11 mouse cellular contexts compared by ENCODE assay signal in the genomic region with DNA sequence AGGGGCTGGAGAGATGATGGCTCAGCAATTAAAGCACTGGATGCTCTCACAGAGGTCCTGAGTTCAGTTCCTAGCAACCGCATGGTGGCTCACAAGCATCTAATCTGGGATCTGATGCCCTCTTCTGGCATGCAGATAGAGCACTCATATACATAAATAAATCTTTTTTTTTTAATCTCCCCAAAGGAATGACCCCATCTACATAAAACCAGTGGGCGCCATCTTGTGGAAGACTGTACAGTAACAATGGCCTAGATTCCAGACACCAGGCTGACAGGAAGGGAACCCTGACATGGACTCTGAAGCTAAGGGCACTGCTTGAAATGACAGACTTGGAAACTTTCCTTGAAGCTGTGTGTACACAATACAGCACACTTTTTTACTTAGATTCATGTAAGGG. TPM values are rescaled to one million over a fixed set of nuclear protein-coding genes. Genes with fewer than 3 reads are reported as not detected.
DNase-seq lines count a peak whose midpoint lies in the region; ATAC-seq and TF ChIP-seq lines count a peak whose summit lies in the region.
"Had no signal": no experiment of that assay in that cellular context is flagged by ENCODE, and none has a peak within 500 bp of the region (broad histone marks: within the 10 kb centered on the region; RNA-seq: fewer than 3 reads in every experiment).

No protein-coding gene starts in this region.

- H3K9ac ChIP-seq in forebrain, embryonic 16.5 days (replicated peaks; ENCODE audit: low read depth, low read length) = no peak overlapping the region
- no peak overlapping the region for H3K9ac ChIP-seq in liver, postnatal 0 days (replicated peaks)
- H3K9ac ChIP-seq in neural tube, embryonic 15.5 days (replicated peaks) = no peak overlapping the region

- no peak for TF ChIP-seq EP300 in liver, postnatal 0 days (IDR thresholded peaks at IDR 0.05; ENCODE audit: low read depth)

- H3K27ac ChIP-seq in forebrain, embryonic 10.5 days = peak overlapping the region; percentile 60; the same call in 1 of the 2 replicates
- no peak overlapping the region for H3K27ac ChIP-seq in forebrain, embryonic 16.5 days (ENCODE audit: low read length)
- H3K27ac ChIP-seq in liver, postnatal 0 days (ENCODE audit: low read depth) = no peak overlapping the region
- H3K27ac ChIP-seq in neural tube, embryonic 15.5 days (replicated peaks) = no peak overlapping the region
- H3K27ac ChIP-seq: heart, embryonic 10.5 days had no signal

- H3K36me3 ChIP-seq in forebrain, embryonic 10.5 days (replicated peaks) = no peaks in the 10 kb centered on the region
- no peaks in the 10 kb centered on the region for H3K36me3 ChIP-seq in forebrain, embryonic 16.5 days (ENCODE audit: control insufficient read depth, insufficient read depth)
- no peaks in the 10 kb centered on the region for H3K36me3 ChIP-seq in liver, postnatal 0 days (replicated peaks; ENCODE audit: insufficient read depth, low read length)
- H3K36me3 ChIP-seq in neural tube, embryonic 15.5 days = no peaks in the 10 kb centered on the region
- H3K36me3 ChIP-seq: heart, embryonic 10.5 days had no signal

- peak; percentile 43 for TF ChIP-seq CTCF in liver, postnatal 0 days (IDR thresholded peaks at IDR 0.05; ENCODE audit: low read depth)

- ATAC-seq in forebrain, embryonic 16.5 days = no peak
- no peak for ATAC-seq in liver, postnatal 0 days
- no peak for ATAC-seq in neural tube, embryonic 15.5 days (ENCODE audit: low FRiP score)

- H3K27me3 ChIP-seq in forebrain, embryonic 10.5 days (ENCODE audit: poor library complexity, severe bottlenecking) = no peaks in the 10 kb centered on the region
- H3K27me3 ChIP-seq in forebrain, embryonic 16.5 days (replicated peaks; ENCODE audit: control insufficient read depth, insufficient read depth, low read length) = no peaks in the 10 kb centered on the region
- no peaks in the 10 kb centered on the region for H3K27me3 ChIP-seq in liver, postnatal 0 days (ENCODE audit: insufficient read depth, low read length)
- no peaks in the 10 kb centered on the region for H3K27me3 ChIP-seq in neural tube, embryonic 15.5 days (replicated peaks)

- no peak for DNase-seq in forebrain, embryonic 10.5 days (ENCODE audit: extremely low spot score, low spot score)
- no peak for DNase-seq in liver, postnatal 0 days
- DNase-seq in liver = no peak
- DNase-seq in brain, adult 2 months (ENCODE audit: low read depth, low spot score) = peak; percentile 47
- peak; percentile 69 for DNase-seq in retina, embryonic 14.5 days (ENCODE audit: low spot score)
- no peak for DNase-seq in right cerebral cortex, adult 18-20 months
- DNase-seq: layer of hippocampus, adult 9-11 months; right cerebral cortex, postnatal 25 days had no signal

- no peak overlapping the region for H3K4me3 ChIP-seq in forebrain, embryonic 10.5 days
- no peak overlapping the region for H3K4me3 ChIP-seq in forebrain, embryonic 16.5 days (replicated peaks; ENCODE audit: low read length)
- H3K4me3 ChIP-seq in liver, postnatal 0 days (ENCODE audit: low read depth, low read length) = no peak overlapping the region
- no peak overlapping the region for H3K4me3 ChIP-seq in neural tube, embryonic 15.5 days (replicated peaks)
- H3K4me3 ChIP-seq: heart, embryonic 10.5 days had no signal

- no peaks in the 10 kb centered on the region; the same call in 1 of the 2 replicates for H3K9me3 ChIP-seq in forebrain, embryonic 10.5 days
- H3K9me3 ChIP-seq in forebrain, embryonic 16.5 days (ENCODE audit: control insufficient read depth, low read length) = no peaks in the 10 kb centered on the region
- no peaks in the 10 kb centered on the region for H3K9me3 ChIP-seq in liver, postnatal 0 days (ENCODE audit: low read length)
- H3K9me3 ChIP-seq in neural tube, embryonic 15.5 days (replicated peaks) = no peaks in the 10 kb centered on the region
- H3K9me3 ChIP-seq: heart, embryonic 10.5 days had no signal

- 88% methylated on average over 2 of the region's 2 CpGs for WGBS in forebrain, embryonic 10.5 days
- 89% methylated on average over 2 of the region's 2 CpGs for WGBS in forebrain, embryonic 16.5 days
- WGBS in liver, postnatal 0 days (ENCODE audit: insufficient replicate concordance) = 79% methylated on average over 2 of the region's 2 CpGs
- 88% methylated on average over 2 of the region's 2 CpGs for WGBS in neural tube, embryonic 15.5 days

- H3K4me2 ChIP-seq in forebrain, embryonic 16.5 days (ENCODE audit: low read length) = no peak overlapping the region
- H3K4me2 ChIP-seq in liver, postnatal 0 days (ENCODE audit: low read depth, low read length) = no peak overlapping the region
- H3K4me2 ChIP-seq in neural tube, embryonic 15.5 days = no peak overlapping the region

- peaks cover 17% of the 10 kb centered on the region for H3K4me1 ChIP-seq in forebrain, embryonic 10.5 days
- peaks cover 7% of the 10 kb centered on the region for H3K4me1 ChIP-seq in forebrain, embryonic 16.5 days (replicated peaks; ENCODE audit: control insufficient read depth, insufficient read depth, low read length)
- H3K4me1 ChIP-seq in liver, postnatal 0 days (ENCODE audit: insufficient read depth) = peaks cover 3% of the 10 kb centered on the region; the same call in 1 of the 2 replicates
- H3K4me1 ChIP-seq in neural tube, embryonic 15.5 days = peaks cover 9% of the 10 kb centered on the region
- H3K4me1 ChIP-seq: heart, embryonic 10.5 days had no signal

RNA-seq across cellular contexts. Expression of a gene that starts 1.2 kb away (rescaled TPM):
- polyA plus RNA-seq in forebrain, embryonic 10.5 days (2016; fragmentation: Nextera tagmentation; extraction: Ambion mirVana) = not detected in 2 replicates
- polyA plus RNA-seq in forebrain, embryonic 16.5 days (2015; fragmentation: Nextera tagmentation; extraction: Ambion mirVana) = not detected in 2 replicates
- polyA plus RNA-seq in liver, postnatal 0 days (2015; fragmentation: Nextera tagmentation; extraction: Ambion mirVana) = not detected in 2 replicates
- not detected in 2 replicates for polyA plus RNA-seq in neural tube, embryonic 15.5 days (2015; fragmentation: Nextera tagmentation; extraction: Ambion mirVana)
- polyA plus RNA-seq: heart, embryonic 10.5 days had no signal

RNA-seq across cellular contexts. Expression of a gene that starts 47.9 kb away (rescaled TPM):
- not detected in 2 replicates for polyA plus RNA-seq in forebrain, embryonic 10.5 days (2016; fragmentation: Nextera tagmentation; extraction: Ambion mirVana)
- not detected in 2 replicates for polyA plus RNA-seq in forebrain, embryonic 16.5 days (2015; fragmentation: Nextera tagmentation; extraction: Ambion mirVana)
- not detected in 2 replicates for polyA plus RNA-seq in liver, postnatal 0 days (2015; fragmentation: Nextera tagmentation; extraction: Ambion mirVana)
- not detected in 2 replicates for polyA plus RNA-seq in neural tube, embryonic 15.5 days (2015; fragmentation: Nextera tagmentation; extraction: Ambion mirVana)
- polyA plus RNA-seq: heart, embryonic 10.5 days had no signal

Comparison
In these comparisons a context has a peak if more than half of its experiments do, and no peak if none do; other contexts are left out.
1. DNase-seq: peak in brain, adult 2 months (single experiment) and retina, embryonic 14.5 days (single experiment); none in forebrain, embryonic 10.5 days (single experiment), liver, postnatal 0 days (single experiment), liver (single experiment) and right cerebral cortex, adult 18-20 months (single experiment).